Mouse (Mus musculus): ENCODE results near the gene Olfr370. TPM values are rescaled to one million over a fixed set of nuclear protein-coding genes. Genes with fewer than 3 reads are reported as not detected.
A peak's percentile ranks its signal among the peaks of the same experiment; 100 is the strongest.

Olfr370 gene
- polyA plus RNA-seq, 1 experiment = not detected

- peak overlapping the region; percentile 64 for H3K4me3 ChIP-seq (replicated peaks; ENCODE audit: control insufficient read depth, low read depth, low read length)
- 30% methylated on average over 5 of the region's 5 CpGs for WGBS
- no peak for TF ChIP-seq CTCF (IDR thresholded peaks at IDR 0.05; ENCODE audit: control insufficient read depth, insufficient read depth, low read length)
- no peak for TF ChIP-seq POLR2A (IDR thresholded peaks at IDR 0.05; ENCODE audit: borderline replicate concordance, control insufficient read depth, low read depth, low read length)
- peak overlapping the region; percentile 94 for H3K27ac ChIP-seq (ENCODE audit: control insufficient read depth, insufficient read depth, low read depth, low read length, poor library complexity)
- peaks cover 6% of the 10 kb centered on the region; the same call in 1 of the 2 replicates for H3K4me1 ChIP-seq (ENCODE audit: control insufficient read depth, insufficient read depth, low read length)
These were observed 36.7 kb downstream of the Olfr370 start for GRCm38 (mm10) chr8:83572246-83572812.

- 0 out of 2 replicates have a peak, but pooled peaks have one; percentile 55 for TF ChIP-seq POLR2A (IDR thresholded peaks at IDR 0.05; ENCODE audit: borderline replicate concordance, control insufficient read depth, low read depth, low read length)
- TF ChIP-seq CTCF (IDR thresholded peaks at IDR 0.05; ENCODE audit: control insufficient read depth, insufficient read depth, low read length) = 0 out of 2 replicates have a peak, but pooled peaks have one; percentile 14
- H3K27ac ChIP-seq (ENCODE audit: control insufficient read depth, insufficient read depth, low read depth, low read length, poor library complexity) = peak overlapping the region; percentile 94
- peak overlapping the region; percentile 64 for H3K4me3 ChIP-seq (replicated peaks; ENCODE audit: control insufficient read depth, low read depth, low read length)
- 43% methylated on average over 18 of the region's 18 CpGs for WGBS
- H3K4me1 ChIP-seq (ENCODE audit: control insufficient read depth, insufficient read depth, low read length) = peaks cover 5% of the 10 kb centered on the region; the same call in 1 of the 2 replicates
These were observed 37.7 kb downstream of the Olfr370 start for GRCm38 (mm10) chr8:83573140-83573875.

- 85% methylated on average over 15 of the region's 15 CpGs for WGBS
- Histone ChIP-seq H3K27ac (ENCODE audit: control insufficient read depth, insufficient read depth, low read depth, low read length, poor library complexity) (no peak overlapping the region), H3K4me1 (ENCODE audit: control insufficient read depth, insufficient read depth, low read length) (peaks cover 5% of the 10 kb centered on the region; the same call in 1 of the 2 replicates), H3K4me3 (replicated peaks; ENCODE audit: control insufficient read depth, low read depth, low read length) (no peak overlapping the region)
- TF ChIP-seq CTCF (IDR thresholded peaks at IDR 0.05; ENCODE audit: control insufficient read depth, insufficient read depth, low read length) (no peak), POLR2A (IDR thresholded peaks at IDR 0.05; ENCODE audit: borderline replicate concordance, control insufficient read depth, low read depth, low read length) (no peak)
These were observed 39.2 kb downstream of the Olfr370 start for GRCm38 (mm10) chr8:83574631-83575315.

GRCm38 (mm10) chr8:83575561-83576515 lies 40.3 kb downstream of the Olfr370 start:
- Histone ChIP-seq H3K27ac (ENCODE audit: control insufficient read depth, insufficient read depth, low read depth, low read length, poor library complexity) (no peak overlapping the region), H3K4me1 (ENCODE audit: control insufficient read depth, insufficient read depth, low read length) (peaks cover 3% of the 10 kb centered on the region; the same call in 1 of the 2 replicates), H3K4me3 (replicated peaks; ENCODE audit: control insufficient read depth, low read depth, low read length) (no peak overlapping the region)
- WGBS = 86% methylated on average over 17 of the region's 17 CpGs
- TF ChIP-seq POLR2A (IDR thresholded peaks at IDR 0.05; ENCODE audit: borderline replicate concordance, control insufficient read depth, low read depth, low read length) = no peak
- no peak for TF ChIP-seq CTCF (IDR thresholded peaks at IDR 0.05; ENCODE audit: control insufficient read depth, insufficient read depth, low read length)

- no peak for TF ChIP-seq POLR2A (IDR thresholded peaks at IDR 0.05; ENCODE audit: borderline replicate concordance, control insufficient read depth, low read depth, low read length)
- no peak for TF ChIP-seq CTCF (IDR thresholded peaks at IDR 0.05; ENCODE audit: control insufficient read depth, insufficient read depth, low read length)
- H3K27ac ChIP-seq (ENCODE audit: control insufficient read depth, insufficient read depth, low read depth, low read length, poor library complexity) = no peak overlapping the region
- no peak overlapping the region for H3K4me3 ChIP-seq (replicated peaks; ENCODE audit: control insufficient read depth, low read depth, low read length)
- peaks cover 3% of the 10 kb centered on the region; the same call in 1 of the 2 replicates for H3K4me1 ChIP-seq (ENCODE audit: control insufficient read depth, insufficient read depth, low read length)
- WGBS = 75% methylated on average over 3 of the region's 4 CpGs
These were observed 40.9 kb downstream of the Olfr370 start for GRCm38 (mm10) chr8:83576516-83576895.

- TF ChIP-seq CTCF (IDR thresholded peaks at IDR 0.05; ENCODE audit: control insufficient read depth, insufficient read depth, low read length) (no peak), POLR2A (IDR thresholded peaks at IDR 0.05; ENCODE audit: borderline replicate concordance, control insufficient read depth, low read depth, low read length) (no peak)
- no peak overlapping the region for H3K4me3 ChIP-seq (replicated peaks; ENCODE audit: control insufficient read depth, low read depth, low read length)
- peaks cover 3% of the 10 kb centered on the region; the same call in 1 of the 2 replicates for H3K4me1 ChIP-seq (ENCODE audit: control insufficient read depth, insufficient read depth, low read length)
- H3K27ac ChIP-seq (ENCODE audit: control insufficient read depth, insufficient read depth, low read depth, low read length, poor library complexity) = peak overlapping the region; percentile 80
- 92% methylated on average over 4 of the region's 4 CpGs for WGBS
These were observed 41.3 kb downstream of the Olfr370 start for GRCm38 (mm10) chr8:83576921-83577320.

- TF ChIP-seq POLR2A (IDR thresholded peaks at IDR 0.05; ENCODE audit: borderline replicate concordance, control insufficient read depth, low read depth, low read length) (no peak), CTCF (IDR thresholded peaks at IDR 0.05; ENCODE audit: control insufficient read depth, insufficient read depth, low read length) (no peak)
- H3K4me1 ChIP-seq (ENCODE audit: control insufficient read depth, insufficient read depth, low read length) = peaks cover 3% of the 10 kb centered on the region; the same call in 1 of the 2 replicates
- no peak overlapping the region for H3K4me3 ChIP-seq (replicated peaks; ENCODE audit: control insufficient read depth, low read depth, low read length)
- 63% methylated on average over 9 of the region's 9 CpGs for WGBS
- H3K27ac ChIP-seq (ENCODE audit: control insufficient read depth, insufficient read depth, low read depth, low read length, poor library complexity) = peak overlapping the region; percentile 82
These were observed 41.8 kb downstream of the Olfr370 start for GRCm38 (mm10) chr8:83577384-83577791.

Data from bone marrow, adult 2 months (tissue).